11 mouse cellular contexts compared by ENCODE assay signal in the genomic region with DNA sequence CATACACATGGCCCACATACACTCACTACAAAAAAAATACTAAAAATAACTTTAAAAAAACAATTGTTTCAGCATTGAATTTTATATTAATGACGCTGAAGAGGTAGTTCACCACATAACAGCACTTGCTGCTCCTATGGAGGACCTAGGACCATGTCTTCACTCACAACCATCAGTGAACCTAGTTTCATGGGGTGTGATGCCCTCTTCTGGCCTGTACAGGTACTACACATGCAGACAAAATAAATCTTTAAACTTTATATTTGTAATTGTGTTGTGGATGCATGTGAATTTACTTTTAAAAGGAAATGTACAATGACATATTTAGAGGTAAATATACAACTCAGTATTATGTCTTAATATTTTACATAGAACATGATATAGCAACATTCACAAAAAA. TPM values are rescaled to one million over a fixed set of nuclear protein-coding genes. Genes with fewer than 3 reads are reported as not detected.
DNase-seq lines count a peak whose midpoint lies in the region; ATAC-seq and TF ChIP-seq lines count a peak whose summit lies in the region.
"Had no signal": no experiment of that assay in that cellular context is flagged by ENCODE, and none has a peak within 500 bp of the region (broad histone marks: within the 10 kb centered on the region; RNA-seq: fewer than 3 reads in every experiment).

No protein-coding gene starts in this region.

- WGBS in forebrain, embryonic 11.5 days, result 36% methylated on average over 1 of the region's 1 CpGs
- 63% methylated on average over 1 of the region's 1 CpGs for WGBS in forebrain, embryonic 16.5 days
- 43% methylated on average over 1 of the region's 1 CpGs for WGBS in lung, embryonic 14.5 days

- 0 out of 2 replicates have a peak, but pooled peaks have one; percentile 27 for ATAC-seq in forebrain, embryonic 11.5 days (replicated peaks; ENCODE audit: low FRiP score)
- ATAC-seq in forebrain, embryonic 16.5 days, result no peak
- ATAC-seq in lung, embryonic 14.5 days (ENCODE audit: insufficient read depth), result no peak
- no peak for ATAC-seq in inflammation-experienced regulatory T-cells, adult 6 months

- TF ChIP-seq CTCF in lung, embryonic 14.5 days (IDR thresholded peaks at IDR 0.05; ENCODE audit: low read depth), result peak; percentile 53

- H3K36me3 ChIP-seq in forebrain, embryonic 11.5 days (ENCODE audit: control insufficient read depth, insufficient read depth, low read length), result no peaks in the 10 kb centered on the region
- H3K36me3 ChIP-seq in forebrain, embryonic 16.5 days (ENCODE audit: control insufficient read depth, insufficient read depth), result 0 out of 2 replicates have a peak, but pooled peaks cover 2% of the 10 kb centered on the region
- no peaks in the 10 kb centered on the region for H3K36me3 ChIP-seq in lung, embryonic 14.5 days (ENCODE audit: insufficient read depth)
- H3K36me3 ChIP-seq: liver, embryonic 15.5 days had no signal

- H3K9ac ChIP-seq in forebrain, embryonic 11.5 days (ENCODE audit: low read length), result no peak overlapping the region
- no peak overlapping the region for H3K9ac ChIP-seq in forebrain, embryonic 16.5 days (replicated peaks; ENCODE audit: low read depth, low read length)
- no peak overlapping the region for H3K9ac ChIP-seq in lung, embryonic 14.5 days
- H3K9ac ChIP-seq: liver, embryonic 15.5 days; neural tube, embryonic 13.5 days had no signal

- no peaks in the 10 kb centered on the region for H3K27me3 ChIP-seq in forebrain, embryonic 11.5 days (ENCODE audit: control insufficient read depth, insufficient read depth, low read length)
- no peaks in the 10 kb centered on the region for H3K27me3 ChIP-seq in forebrain, embryonic 16.5 days (replicated peaks; ENCODE audit: control insufficient read depth, insufficient read depth, low read length)
- H3K27me3 ChIP-seq in lung, embryonic 14.5 days (ENCODE audit: insufficient read depth, low read length), result no peaks in the 10 kb centered on the region
- H3K27me3 ChIP-seq: liver, embryonic 15.5 days; neural tube, embryonic 13.5 days had no signal

- no peaks in the 10 kb centered on the region for H3K4me1 ChIP-seq in forebrain, embryonic 11.5 days (replicated peaks; ENCODE audit: control insufficient read depth, insufficient read depth, low read length)
- H3K4me1 ChIP-seq in forebrain, embryonic 16.5 days (replicated peaks; ENCODE audit: control insufficient read depth, insufficient read depth, low read length), result no peaks in the 10 kb centered on the region
- H3K4me1 ChIP-seq in lung, embryonic 14.5 days (ENCODE audit: insufficient read depth), result no peaks in the 10 kb centered on the region
- H3K4me1 ChIP-seq: liver, embryonic 15.5 days; neural tube, embryonic 13.5 days had no signal

- no peak overlapping the region for H3K4me3 ChIP-seq in forebrain, embryonic 11.5 days (ENCODE audit: low read depth, low read length)
- H3K4me3 ChIP-seq in forebrain, embryonic 16.5 days (replicated peaks; ENCODE audit: low read length), result no peak overlapping the region
- no peak overlapping the region for H3K4me3 ChIP-seq in lung, embryonic 14.5 days (ENCODE audit: low read depth, low read length)
- H3K4me3 ChIP-seq: liver, embryonic 15.5 days; neural tube, embryonic 13.5 days had no signal

- no peaks in the 10 kb centered on the region for H3K9me3 ChIP-seq in forebrain, embryonic 11.5 days (ENCODE audit: control insufficient read depth, low read length)
- no peaks in the 10 kb centered on the region for H3K9me3 ChIP-seq in forebrain, embryonic 16.5 days (ENCODE audit: control insufficient read depth, low read length)
- H3K9me3 ChIP-seq in lung, embryonic 14.5 days (ENCODE audit: low read depth, low read length), result no peaks in the 10 kb centered on the region
- H3K9me3 ChIP-seq: liver, embryonic 15.5 days; neural tube, embryonic 13.5 days had no signal

- H3K4me2 ChIP-seq in forebrain, embryonic 11.5 days (ENCODE audit: low read depth, low read length, severe bottlenecking), result no peak overlapping the region
- no peak overlapping the region for H3K4me2 ChIP-seq in forebrain, embryonic 16.5 days (ENCODE audit: low read length)
- H3K4me2 ChIP-seq in lung, embryonic 14.5 days, result no peak overlapping the region
- H3K4me2 ChIP-seq: liver, embryonic 15.5 days; neural tube, embryonic 13.5 days had no signal

- no peak for DNase-seq in forebrain, embryonic 11.5 days (ENCODE audit: low spot score)
- DNase-seq in lung, embryonic 14.5 days, result peak; percentile 6
- no peak for DNase-seq in lung, adult 18-20 months
- peak; percentile 7 for DNase-seq in MEL-GATA-1-ER (ENCODE audit: extremely low read depth, low read depth)
- DNase-seq in mesoderm, embryonic 11.5 days (ENCODE audit: low read depth, low spot score), result peak; percentile 4
- no peak for DNase-seq in cerebellum, postnatal 4 days (ENCODE audit: low spot score in 2 of 2)
- DNase-seq: heart, postnatal 36 days had no signal

- no peak overlapping the region for H3K27ac ChIP-seq in forebrain, embryonic 11.5 days (ENCODE audit: low read depth, low read length)
- H3K27ac ChIP-seq in forebrain, embryonic 16.5 days (ENCODE audit: low read length), result no peak overlapping the region
- no peak overlapping the region for H3K27ac ChIP-seq in lung, embryonic 14.5 days (ENCODE audit: low read depth)
- H3K27ac ChIP-seq: liver, embryonic 15.5 days; neural tube, embryonic 13.5 days had no signal

RNA-seq across cellular contexts. Expression of a gene that starts 21.5 kb away (rescaled TPM):
- polyA plus RNA-seq in forebrain, embryonic 11.5 days (2014; fragmentation: Nextera tagmentation; extraction: Ambion mirVana), result 20.0 and 20.5 TPM in 2 replicates
- polyA plus RNA-seq in forebrain, embryonic 16.5 days (2015; fragmentation: Nextera tagmentation; extraction: Ambion mirVana), result 44.0 and 44.2 TPM in 2 replicates
- 13.8 and 17.5 TPM in 2 replicates for polyA plus RNA-seq in lung, embryonic 14.5 days (2014; fragmentation: Nextera tagmentation; extraction: Ambion mirVana)
- 10 to 100 TPM in 2 of 3 experiments, 1 to 10 TPM in 1; 9.8 to 13.3 (median 11.1) TPM for polyA plus RNA-seq in inflammation-experienced regulatory T-cells, adult 6 months (2017; shearing (Covaris generic))

RNA-seq across cellular contexts. Expression of a gene that starts 22.1 kb away (rescaled TPM):
- 10.5 and 11.5 TPM in 2 replicates for polyA plus RNA-seq in forebrain, embryonic 11.5 days (2014; fragmentation: Nextera tagmentation; extraction: Ambion mirVana)
- polyA plus RNA-seq in forebrain, embryonic 16.5 days (2015; fragmentation: Nextera tagmentation; extraction: Ambion mirVana), result 10.8 and 15.1 TPM in 2 replicates
- polyA plus RNA-seq in lung, embryonic 14.5 days (2014; fragmentation: Nextera tagmentation; extraction: Ambion mirVana), result 2.1 and 2.2 TPM in 2 replicates
- polyA plus RNA-seq in inflammation-experienced regulatory T-cells, adult 6 months (2017; shearing (Covaris generic)), result 1 to 10 TPM in 1 of 3 experiments, under 1 TPM in 2; 0.65 to 1.3 (median 0.83) TPM

Comparison
In these comparisons a context has a peak if more than half of its experiments do, and no peak if none do; other contexts are left out.
1. DNase-seq: peak in lung, embryonic 14.5 days (single experiment), MEL-GATA-1-ER (single experiment) and mesoderm, embryonic 11.5 days (single experiment); none in forebrain, embryonic 11.5 days (single experiment), lung, adult 18-20 months (0 of 2) and cerebellum, postnatal 4 days (0 of 2).